Mouse (Mus musculus) liver, postnatal 0 days (tissue): ENCODE measurements around the gene Dlx3. TPM values are rescaled to one million over a fixed set of nuclear protein-coding genes. Genes with fewer than 3 reads are reported as not detected.

Source experiments
- ATAC-seq: fragments of 200-750 bp; cut with Nextera tagmentation; 2 replicates; pipeline ENCODE4 v1.8.0; 2017; ENCODE audit warnings: mild to moderate bottlenecking, moderate library complexity
- DNase-seq: peaks from one replicate; pipeline ENCODE4 v3.0.0-alpha.2; 2016
- H3K27ac ChIP-seq: fragments of 300-500 bp; sonication (generic); 2 replicates; pipeline ENCODE4 v1.5.1; 2014; ENCODE audit warnings: antibody characterized with exemption, moderate library complexity, mild to moderate bottlenecking, low read depth
- H3K27me3 ChIP-seq: fragments of 300-500 bp; sonication (generic); 2 replicates; pipeline ENCODE4 v1.6.1; 2014; ENCODE audit warnings: low read length, control low read depth, mixed read lengths; ENCODE audit not compliant: insufficient read depth
- H3K36me3 ChIP-seq: fragments of 300-500 bp; sonication (generic); replicated peaks from 2 replicates; pipeline ENCODE4 v1.6.1; 2014; ENCODE audit warnings: mild to moderate bottlenecking, control low read depth, low read length, moderate library complexity, mixed read lengths; ENCODE audit not compliant: insufficient read depth
- H3K4me1 ChIP-seq: fragments of 300-500 bp; sonication (generic); 2 replicates; pipeline ENCODE4 v1.6.1; 2014; ENCODE audit warnings: antibody characterized with exemption, mild to moderate bottlenecking, control low read depth; ENCODE audit not compliant: insufficient read depth
- H3K4me2 ChIP-seq: fragments of 300-500 bp; sonication (generic); 2 replicates; pipeline ENCODE4 v1.6.1; 2014; ENCODE audit warnings: low read depth, mild to moderate bottlenecking, low read length, moderate library complexity, mixed read lengths
- H3K4me3 ChIP-seq: fragments of 300-500 bp; sonication (generic); 2 replicates; pipeline ENCODE4 v1.5.1; 2014; ENCODE audit warnings: low read depth, low read length
- H3K9ac ChIP-seq: fragments of 300-500 bp; sonication (generic); replicated peaks from 2 replicates; pipeline ENCODE4 v1.6.1; 2014; ENCODE audit warnings: mild to moderate bottlenecking, moderate library complexity
- H3K9me3 ChIP-seq: fragments of 300-500 bp; sonication (generic); 2 replicates; pipeline ENCODE4 v1.6.1; 2016; ENCODE audit warnings: mild to moderate bottlenecking, control low read depth, low read length, mixed read lengths
- CTCF ChIP-seq: sonication (generic); IDR thresholded peaks from 2 replicates; pipeline ENCODE4 v1.5.1; 2016; ENCODE audit warnings: antibody characterized with exemption, low read depth
- EP300 ChIP-seq: IDR thresholded peaks from 2 replicates; pipeline ENCODE4 v1.6.1; 2016; ENCODE audit warnings: antibody characterized with exemption, low read depth, mild to moderate bottlenecking
- WGBS: fragments of 180-500 bp; shearing (Covaris S2); extraction: QIAGEN DNeasy Blood & Tissue Kit; methylation state at CpG from one replicate; pipeline ENCODE4 v1.1.7; 2014; ENCODE audit not compliant: insufficient replicate concordance; 5-methylcytosine and 5-hydroxymethylcytosine counted together
- polyA plus RNA-seq: library from polyadenylated mRNA; unstranded; fragments of >200 nt; fragmentation: Nextera tagmentation; extraction: Ambion mirVana; gene quantifications from 2 replicates; pipeline ENCODE4 v1.2.1, GENCODE M21; 2015

The Dlx3 gene
- polyA plus RNA-seq = not detected in 2 replicates

DNA sequence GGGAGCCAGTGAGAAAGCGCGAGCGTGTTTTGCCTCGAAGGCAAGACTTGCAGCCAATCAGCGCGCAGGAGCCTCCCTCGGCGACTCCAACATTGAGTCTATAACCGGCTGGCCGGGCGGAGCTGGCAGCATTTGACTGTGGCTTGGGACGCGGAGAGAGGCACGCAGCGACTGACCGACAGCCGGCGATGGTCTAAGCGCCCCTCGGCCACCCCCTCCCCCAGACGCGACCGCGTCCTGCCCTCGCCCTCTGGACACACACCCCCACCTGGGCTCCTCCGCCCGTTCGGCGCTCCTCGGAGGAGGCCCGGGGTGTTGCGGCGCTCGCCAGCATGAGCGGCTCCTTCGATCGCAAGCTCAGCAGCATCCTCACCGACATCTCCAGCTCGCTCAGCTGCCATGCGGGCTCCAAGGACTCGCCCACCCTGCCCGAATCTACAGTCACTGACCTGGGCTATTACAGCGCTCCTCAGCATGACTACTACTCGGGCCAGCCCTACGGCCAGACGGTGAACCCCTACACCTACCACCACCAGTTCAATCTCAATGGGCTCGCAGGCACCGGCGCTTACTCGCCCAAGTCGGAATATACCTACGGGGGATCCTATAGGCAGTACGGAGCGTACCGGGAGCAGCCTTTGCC is at the start of gene Dlx3:
Dlx3 (plus strand) TSS at position 130 of the 643 bp plus-strand sequence.
- H3K9me3 ChIP-seq = no peaks in the 10 kb centered on the region
- H3K27ac ChIP-seq = no peak within 1 kb of the TSS
- H3K4me2 ChIP-seq = peak within 1 kb of the TSS; percentile 29; the same call in 1 of the 2 replicates
- no peaks in the 10 kb centered on the region for H3K36me3 ChIP-seq
- H3K27me3 ChIP-seq = peaks cover 79% of the 10 kb centered on the region
- WGBS = 2% methylated on average over 55 of the region's 55 CpGs
- ATAC-seq = no peak
- no peak within 1 kb of the TSS for H3K9ac ChIP-seq
- no peaks in the 10 kb centered on the region for H3K4me1 ChIP-seq
- TF ChIP-seq CTCF (no peak), EP300 (no peak)
- H3K4me3 ChIP-seq = 0 out of 2 replicates have a peak within 1 kb of the TSS, but pooled peaks have one; percentile 24
- no peak for DNase-seq

- TF ChIP-seq EP300 = no peak
- no peak for TF ChIP-seq CTCF
- 61% methylated on average over 8 of the region's 8 CpGs for WGBS
- peaks cover 10% of the 10 kb centered on the region for H3K27me3 ChIP-seq
- H3K27ac ChIP-seq = no peak overlapping the region
- no peak for DNase-seq
- ATAC-seq = no peak
- H3K9me3 ChIP-seq = no peaks in the 10 kb centered on the region
- H3K36me3 ChIP-seq = no peaks in the 10 kb centered on the region
- H3K9ac ChIP-seq = no peak overlapping the region
- H3K4me2 ChIP-seq = no peak overlapping the region
- H3K4me3 ChIP-seq = no peak overlapping the region
- 0 out of 2 replicates have a peak, but pooled peaks cover 4% of the 10 kb centered on the region for H3K4me1 ChIP-seq
Measured at GRCm38 (mm10) chr11:95070140-95071107, 49.5 kb upstream of the Dlx3 start.

DNA sequence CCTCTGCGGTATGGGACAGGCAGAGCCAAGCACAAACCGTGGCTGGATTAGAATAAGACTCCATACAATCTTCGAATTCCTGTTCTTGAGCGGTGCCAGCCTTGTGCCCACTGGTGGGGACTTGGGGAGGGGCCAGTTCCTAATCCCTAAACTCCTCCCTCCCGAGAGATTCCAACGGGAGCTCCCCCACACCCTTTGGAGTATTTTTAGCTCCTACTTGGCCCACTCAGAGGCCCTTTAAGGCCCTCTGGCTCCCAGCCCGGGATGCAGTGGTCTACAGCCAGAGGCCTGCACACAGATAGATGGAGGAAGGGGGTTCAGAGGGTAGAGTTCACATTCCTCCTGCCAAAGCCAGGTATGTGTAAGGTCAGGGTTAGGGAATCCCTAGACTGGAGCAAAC is 48.7 kb upstream of the Dlx3 start:
- no peak overlapping the region for H3K27ac ChIP-seq
- H3K9me3 ChIP-seq = no peaks in the 10 kb centered on the region
- H3K36me3 ChIP-seq = no peaks in the 10 kb centered on the region
- DNase-seq = no peak
- H3K4me3 ChIP-seq = no peak overlapping the region
- H3K4me1 ChIP-seq = peaks cover 8% of the 10 kb centered on the region; the same call in 1 of the 2 replicates
- no peak overlapping the region for H3K9ac ChIP-seq
- H3K27me3 ChIP-seq = peaks cover 18% of the 10 kb centered on the region
- 52% methylated on average over 7 of the region's 7 CpGs for WGBS
- H3K4me2 ChIP-seq = no peak overlapping the region
- TF ChIP-seq EP300 = no peak
- no peak for TF ChIP-seq CTCF
- ATAC-seq = no peak

DNA sequence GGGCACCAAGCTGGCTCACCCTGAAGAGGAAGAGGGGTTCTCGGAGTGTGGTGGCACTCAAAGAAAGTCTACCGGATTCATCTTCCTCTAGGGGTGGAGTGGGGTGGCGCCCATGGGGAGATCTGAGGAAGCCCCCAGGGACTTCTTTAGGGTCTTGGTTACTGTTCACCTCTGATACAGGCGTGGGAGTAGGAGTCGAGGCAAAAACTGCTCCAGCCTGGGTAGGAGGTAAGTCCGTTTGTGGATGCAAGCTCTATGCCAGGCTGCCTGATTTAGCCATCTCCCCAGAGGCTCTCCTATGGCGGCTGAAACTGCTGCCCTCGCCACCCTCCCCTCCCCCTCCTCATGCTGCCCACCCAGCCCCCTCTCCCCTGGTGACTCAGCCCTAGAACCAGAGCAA is 47.8 kb upstream of the Dlx3 start:
- 74% methylated on average over 8 of the region's 8 CpGs for WGBS
- no peak overlapping the region for H3K4me2 ChIP-seq

DNA sequence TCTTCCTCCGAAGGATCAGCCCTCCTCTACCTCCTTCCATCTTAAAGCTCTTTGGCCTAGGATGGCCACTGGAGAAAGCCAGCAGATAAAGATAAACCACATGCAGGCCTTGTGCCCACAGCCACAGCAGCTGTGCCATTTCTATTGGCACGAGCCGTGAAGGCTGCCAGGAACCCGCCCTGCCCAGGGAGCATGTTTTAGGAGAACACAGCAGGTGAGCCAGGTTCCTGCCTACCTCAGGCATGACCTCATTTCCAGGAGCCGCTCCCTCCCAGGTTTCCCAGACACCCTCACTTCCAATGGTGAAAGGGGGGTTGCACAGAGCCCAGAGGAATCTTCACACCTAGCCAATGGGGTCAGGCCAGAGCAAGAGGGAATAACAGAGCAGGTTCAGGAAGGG is 47.1 kb upstream of the Dlx3 start:
- peaks cover 32% of the 10 kb centered on the region for H3K27me3 ChIP-seq
- H3K9me3 ChIP-seq = no peaks in the 10 kb centered on the region
- H3K4me2 ChIP-seq = no peak overlapping the region
- peaks cover 8% of the 10 kb centered on the region; the same call in 1 of the 2 replicates for H3K4me1 ChIP-seq
- H3K4me3 ChIP-seq = no peak overlapping the region
- ATAC-seq (no peak), DNase-seq (no peak)
- no peak overlapping the region for H3K27ac ChIP-seq
- no peak overlapping the region for H3K9ac ChIP-seq
- H3K36me3 ChIP-seq = no peaks in the 10 kb centered on the region
- WGBS = 73% methylated on average over 5 of the region's 5 CpGs
- TF ChIP-seq EP300 (no peak), CTCF (no peak)

More for the DNA sequence above, 47.8 kb upstream of the Dlx3 start:
- no peaks in the 10 kb centered on the region for H3K9me3 ChIP-seq
- no peak overlapping the region for H3K27ac ChIP-seq
- TF ChIP-seq EP300 (no peak), CTCF (no peak)
- no peak overlapping the region for H3K4me3 ChIP-seq
- peaks cover 8% of the 10 kb centered on the region; the same call in 1 of the 2 replicates for H3K4me1 ChIP-seq
- no peaks in the 10 kb centered on the region for H3K36me3 ChIP-seq
- H3K27me3 ChIP-seq = peaks cover 27% of the 10 kb centered on the region
- H3K9ac ChIP-seq = no peak overlapping the region
- ATAC-seq (no peak), DNase-seq (no peak)

DNA sequence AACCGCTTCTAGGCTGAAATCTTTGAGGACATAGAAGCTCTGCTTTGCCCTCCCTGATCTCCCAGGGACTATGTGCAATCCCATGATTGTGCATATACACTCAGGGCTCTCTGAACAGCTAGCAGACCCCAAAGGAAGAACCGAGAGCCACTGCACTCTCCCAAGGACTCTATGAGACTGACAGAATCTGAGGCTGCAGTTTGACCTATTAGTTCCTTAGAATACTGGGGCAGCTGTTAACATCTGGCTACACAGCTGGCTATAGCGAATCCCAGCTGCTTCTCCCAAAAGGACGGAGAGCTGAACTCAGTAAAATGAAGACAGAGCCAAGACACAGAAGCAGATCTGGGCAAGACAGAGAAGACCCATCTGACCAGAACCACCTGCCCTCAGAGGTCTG is 46.1 kb upstream of the Dlx3 start:
- no peaks in the 10 kb centered on the region for H3K9me3 ChIP-seq
- H3K36me3 ChIP-seq = no peaks in the 10 kb centered on the region
- no peak for TF ChIP-seq CTCF
- TF ChIP-seq EP300 = no peak
- no peak overlapping the region for H3K27ac ChIP-seq
- H3K4me1 ChIP-seq = peaks cover 14% of the 10 kb centered on the region; the same call in 1 of the 2 replicates
- no peak for DNase-seq
- H3K9ac ChIP-seq = no peak overlapping the region
- H3K27me3 ChIP-seq = peaks cover 34% of the 10 kb centered on the region
- no peak for ATAC-seq
- H3K4me3 ChIP-seq = no peak overlapping the region
- no peak overlapping the region for H3K4me2 ChIP-seq
- WGBS = 71% methylated on average over 4 of the region's 4 CpGs
